Mouse (Mus musculus): ENCODE measurements around the gene 2210016L21Rik.

Gene 2210016L21Rik

GRCm38 (mm10) chr5:114942766-114943130 is 790 bp downstream of the 2210016L21Rik start:
- DNase-seq (ENCODE audit: low read depth, low spot score) = no peak

GRCm38 (mm10) chr5:114945072-114945471 is 3.1 kb downstream of the 2210016L21Rik start:
- no peak for DNase-seq (ENCODE audit: low read depth, low spot score)

- DNase-seq (ENCODE audit: low read depth, low spot score) = no peak
Measured at GRCm38 (mm10) chr5:114948891-114949290, 6.9 kb downstream of the 2210016L21Rik start.

GRCm38 (mm10) chr5:114949316-114949715 is 7.4 kb downstream of the 2210016L21Rik start:
- DNase-seq (ENCODE audit: low read depth, low spot score) = no peak

- DNase-seq (ENCODE audit: low read depth, low spot score) = no peak
Measured at GRCm38 (mm10) chr5:114949812-114950211, 7.9 kb downstream of the 2210016L21Rik start.

GRCm38 (mm10) chr5:114950669-114951068 is 8.7 kb downstream of the 2210016L21Rik start:
- DNase-seq (ENCODE audit: low read depth, low spot score) = no peak

- DNase-seq (ENCODE audit: low read depth, low spot score) = no peak
Measured at GRCm38 (mm10) chr5:114951279-114951880, 9.4 kb downstream of the 2210016L21Rik start.

GRCm38 (mm10) chr5:114953326-114953725 is 11.4 kb downstream of the 2210016L21Rik start:
- no peak for DNase-seq (ENCODE audit: low read depth, low spot score)

- DNase-seq (ENCODE audit: low read depth, low spot score) = no peak
Measured at GRCm38 (mm10) chr5:114958069-114958468, 16.1 kb downstream of the 2210016L21Rik start.

GRCm38 (mm10) chr5:114961590-114962360 is 19.8 kb downstream of the 2210016L21Rik start:
- no peak for DNase-seq (ENCODE audit: low read depth, low spot score)

- no peak for DNase-seq (ENCODE audit: low read depth, low spot score)
Measured at GRCm38 (mm10) chr5:114964315-114964966, 22.5 kb downstream of the 2210016L21Rik start.

GRCm38 (mm10) chr5:114964967-114965898 is 23.3 kb downstream of the 2210016L21Rik start:
- DNase-seq (ENCODE audit: low read depth, low spot score) = no peak

GRCm38 (mm10) chr5:114967523-114968268 is 25.7 kb downstream of the 2210016L21Rik start:
- DNase-seq (ENCODE audit: low read depth, low spot score) = no peak

GRCm38 (mm10) chr5:114968651-114969050 is 26.7 kb downstream of the 2210016L21Rik start:
- DNase-seq (ENCODE audit: low read depth, low spot score) = no peak

GRCm38 (mm10) chr5:114969064-114969463 is 27.1 kb downstream of the 2210016L21Rik start:
- DNase-seq (ENCODE audit: low read depth, low spot score) = no peak

GRCm38 (mm10) chr5:114969609-114970215 is 27.8 kb downstream of the 2210016L21Rik start:
- no peak for DNase-seq (ENCODE audit: low read depth, low spot score)

- peak; percentile 42 for DNase-seq (ENCODE audit: low read depth, low spot score)
Measured at GRCm38 (mm10) chr5:114970824-114971227, 28.9 kb downstream of the 2210016L21Rik start, which contains the start of gene Hnf1a. Hnf1a (minus strand) TSS chr5:114971094.

GRCm38 (mm10) chr5:114972201-114972600 is 30.2 kb downstream of the 2210016L21Rik start:
- DNase-seq (ENCODE audit: low read depth, low spot score) = peak; percentile 88

- DNase-seq (ENCODE audit: low read depth, low spot score) = peak; percentile 51
Measured at GRCm38 (mm10) chr5:114973131-114973530, 31.2 kb downstream of the 2210016L21Rik start.

GRCm38 (mm10) chr5:114976935-114977334 is 35.0 kb downstream of the 2210016L21Rik start:
- no peak for DNase-seq (ENCODE audit: low read depth, low spot score)
